Mouse (Mus musculus): ENCODE results near the gene Nrp1. TPM values are rescaled to one million over a fixed set of nuclear protein-coding genes. Genes with fewer than 3 reads are reported as not detected.

The Nrp1 gene
- polyA plus RNA-seq, 2 experiments, result 33.8 to 75.1 TPM

- DNase-seq (ENCODE audit: low spot score), result no peak
- H3K27ac ChIP-seq (replicated peaks; ENCODE audit: low read depth, low read length), result no peak overlapping the region
- no peaks in the 10 kb centered on the region; the same call in 1 of the 2 replicates for H3K36me3 ChIP-seq (ENCODE audit: control insufficient read depth, insufficient read depth, low read length)
- H3K4me2 ChIP-seq (replicated peaks; ENCODE audit: low read depth, low read length, severe bottlenecking), result no peak overlapping the region
- no peak overlapping the region for H3K9ac ChIP-seq (ENCODE audit: low read depth, low read length, severe bottlenecking)
- no peak for ATAC-seq (ENCODE audit: low FRiP score, low read depth)
- H3K4me1 ChIP-seq (ENCODE audit: control insufficient read depth, insufficient read depth, low read length), result peaks cover 22% of the 10 kb centered on the region
- H3K27me3 ChIP-seq (ENCODE audit: control insufficient read depth, insufficient read depth, low read length), result 0 out of 2 replicates have a peak, but pooled peaks cover 2% of the 10 kb centered on the region
- 79% methylated on average over 3 of the region's 3 CpGs for WGBS
- no peaks in the 10 kb centered on the region for H3K9me3 ChIP-seq (ENCODE audit: control insufficient read depth, low read length)
- H3K4me3 ChIP-seq (replicated peaks; ENCODE audit: low read length), result no peak overlapping the region
- TF ChIP-seq POLR2A (IDR thresholded peaks at IDR 0.05; ENCODE audit: borderline replicate concordance, extremely low read depth, insufficient read depth, insufficient read length), result no peak
Measured at GRCm38 (mm10) chr8:128446636-128447035, 88.2 kb downstream of the Nrp1 start.

DNA sequence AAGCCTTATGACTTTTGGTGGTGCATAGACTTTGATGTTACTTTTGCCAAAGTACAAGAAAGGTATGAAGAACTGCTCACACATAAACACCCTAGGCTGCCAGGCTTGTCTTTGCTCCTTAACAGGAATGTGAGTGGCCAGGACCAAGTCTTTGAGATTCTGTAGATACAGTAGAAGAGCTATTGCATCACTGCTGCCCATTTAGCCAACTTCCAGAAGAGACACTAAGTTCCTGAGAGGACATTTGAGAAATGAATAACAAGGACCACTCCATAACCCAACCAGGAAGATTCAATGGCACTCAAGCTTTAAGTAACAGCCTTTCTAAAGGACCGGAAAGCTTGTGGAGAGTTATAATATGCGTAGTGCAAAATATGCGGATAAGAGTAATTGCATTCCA, 88.9 kb downstream of the Nrp1 start:
- DNase-seq (ENCODE audit: low spot score), result no peak
- H3K4me2 ChIP-seq (replicated peaks; ENCODE audit: low read depth, low read length, severe bottlenecking), result no peak overlapping the region
- 0 out of 2 replicates have a peak, but pooled peaks cover 6% of the 10 kb centered on the region for H3K27me3 ChIP-seq (ENCODE audit: control insufficient read depth, insufficient read depth, low read length)
- H3K9me3 ChIP-seq (ENCODE audit: control insufficient read depth, low read length), result no peaks in the 10 kb centered on the region
- TF ChIP-seq POLR2A (IDR thresholded peaks at IDR 0.05; ENCODE audit: borderline replicate concordance, extremely low read depth, insufficient read depth, insufficient read length), result no peak
- 91% methylated on average over 3 of the region's 3 CpGs for WGBS
- no peak for ATAC-seq (ENCODE audit: low FRiP score, low read depth)
- H3K9ac ChIP-seq (ENCODE audit: low read depth, low read length, severe bottlenecking), result no peak overlapping the region
- H3K4me1 ChIP-seq (ENCODE audit: control insufficient read depth, insufficient read depth, low read length), result peaks cover 15% of the 10 kb centered on the region
- H3K27ac ChIP-seq (replicated peaks; ENCODE audit: low read depth, low read length), result no peak overlapping the region
- no peaks in the 10 kb centered on the region; the same call in 1 of the 2 replicates for H3K36me3 ChIP-seq (ENCODE audit: control insufficient read depth, insufficient read depth, low read length)
- no peak overlapping the region for H3K4me3 ChIP-seq (replicated peaks; ENCODE audit: low read length)

GRCm38 (mm10) chr8:128450390-128451032, 92.1 kb downstream of the Nrp1 start:
- Histone ChIP-seq H3K27ac (replicated peaks; ENCODE audit: low read depth, low read length) (no peak overlapping the region), H3K4me2 (replicated peaks; ENCODE audit: low read depth, low read length, severe bottlenecking) (no peak overlapping the region), H3K27me3 (ENCODE audit: control insufficient read depth, insufficient read depth, low read length) (0 out of 2 replicates have a peak, but pooled peaks cover 6% of the 10 kb centered on the region), H3K9me3 (ENCODE audit: control insufficient read depth, low read length) (no peaks in the 10 kb centered on the region), H3K9ac (ENCODE audit: low read depth, low read length, severe bottlenecking) (no peak overlapping the region), H3K4me1 (ENCODE audit: control insufficient read depth, insufficient read depth, low read length) (peaks cover 11% of the 10 kb centered on the region), H3K36me3 (ENCODE audit: control insufficient read depth, insufficient read depth, low read length) (no peaks in the 10 kb centered on the region), H3K4me3 (replicated peaks; ENCODE audit: low read length) (no peak overlapping the region)
- TF ChIP-seq POLR2A (IDR thresholded peaks at IDR 0.05; ENCODE audit: borderline replicate concordance, extremely low read depth, insufficient read depth, insufficient read length), result no peak
- ATAC-seq (ENCODE audit: low FRiP score, low read depth), result 0 out of 2 replicates have a peak, but pooled peaks have one; percentile 41
- WGBS, result 25% methylated on average over 9 of the region's 9 CpGs
- peak; percentile 15 for DNase-seq (ENCODE audit: low spot score)

- WGBS, result 27% methylated on average over 1 of the region's 1 CpGs
- Histone ChIP-seq H3K36me3 (ENCODE audit: control insufficient read depth, insufficient read depth, low read length) (no peaks in the 10 kb centered on the region), H3K4me1 (ENCODE audit: control insufficient read depth, insufficient read depth, low read length) (peaks cover 11% of the 10 kb centered on the region), H3K9me3 (ENCODE audit: control insufficient read depth, low read length) (no peaks in the 10 kb centered on the region), H3K27me3 (ENCODE audit: control insufficient read depth, insufficient read depth, low read length) (0 out of 2 replicates have a peak, but pooled peaks cover 6% of the 10 kb centered on the region), H3K4me2 (replicated peaks; ENCODE audit: low read depth, low read length, severe bottlenecking) (no peak overlapping the region), H3K4me3 (replicated peaks; ENCODE audit: low read length) (no peak overlapping the region), H3K27ac (replicated peaks; ENCODE audit: low read depth, low read length) (no peak overlapping the region), H3K9ac (ENCODE audit: low read depth, low read length, severe bottlenecking) (no peak overlapping the region)
- ATAC-seq (ENCODE audit: low FRiP score, low read depth) (no peak), DNase-seq (ENCODE audit: low spot score) (no peak)
- TF ChIP-seq POLR2A (IDR thresholded peaks at IDR 0.05; ENCODE audit: borderline replicate concordance, extremely low read depth, insufficient read depth, insufficient read length), result no peak
Measured at GRCm38 (mm10) chr8:128451121-128451520, 92.7 kb downstream of the Nrp1 start.

DNA sequence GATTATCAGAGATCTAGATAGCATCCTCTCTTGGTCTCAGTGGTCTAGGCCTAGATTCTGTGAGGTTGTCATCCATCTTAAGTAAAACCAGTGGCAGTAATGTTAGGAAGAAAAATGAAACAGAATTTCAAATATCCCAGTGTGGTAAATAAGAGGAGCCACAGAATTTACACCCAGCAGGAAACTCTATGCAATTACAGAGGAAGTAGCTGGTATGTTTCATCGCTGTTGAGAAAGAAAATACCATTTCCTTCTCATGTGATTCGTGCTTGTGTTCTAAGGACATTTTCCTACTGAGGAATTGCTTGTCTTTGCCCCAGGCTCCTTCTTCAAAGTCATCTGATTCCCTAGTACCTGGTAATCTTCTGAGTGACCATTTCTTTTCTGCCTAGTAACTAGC, 95.1 kb downstream of the Nrp1 start:
- no peak for ATAC-seq (ENCODE audit: low FRiP score, low read depth)
- WGBS, result 66% methylated on average over 2 of the region's 2 CpGs
- no peaks in the 10 kb centered on the region for H3K9me3 ChIP-seq (ENCODE audit: control insufficient read depth, low read length)
- H3K4me1 ChIP-seq (ENCODE audit: control insufficient read depth, insufficient read depth, low read length), result peaks cover 11% of the 10 kb centered on the region
- no peak overlapping the region for H3K9ac ChIP-seq (ENCODE audit: low read depth, low read length, severe bottlenecking)
- DNase-seq (ENCODE audit: low spot score), result no peak
- no peak overlapping the region for H3K4me2 ChIP-seq (replicated peaks; ENCODE audit: low read depth, low read length, severe bottlenecking)
- no peak overlapping the region for H3K27ac ChIP-seq (replicated peaks; ENCODE audit: low read depth, low read length)
- 0 out of 2 replicates have a peak, but pooled peaks cover 6% of the 10 kb centered on the region for H3K27me3 ChIP-seq (ENCODE audit: control insufficient read depth, insufficient read depth, low read length)
- no peak overlapping the region for H3K4me3 ChIP-seq (replicated peaks; ENCODE audit: low read length)
- TF ChIP-seq POLR2A (IDR thresholded peaks at IDR 0.05; ENCODE audit: borderline replicate concordance, extremely low read depth, insufficient read depth, insufficient read length), result no peak
- H3K36me3 ChIP-seq (ENCODE audit: control insufficient read depth, insufficient read depth, low read length), result no peaks in the 10 kb centered on the region

All from limb, embryonic 14.5 days (tissue).